Mouse (Mus musculus): Measurements from ENCODE around the gene Cnnm4. TPM values are rescaled to one million over a fixed set of nuclear protein-coding genes. Genes with fewer than 3 reads are reported as not detected.
A peak's percentile ranks its signal among the peaks of the same experiment; 100 is the strongest.

Gene Cnnm4
- polyA plus RNA-seq (2015; fragmentation: Nextera tagmentation; extraction: Ambion mirVana) = 8.7 and 9.3 TPM in 2 replicates

DNA sequence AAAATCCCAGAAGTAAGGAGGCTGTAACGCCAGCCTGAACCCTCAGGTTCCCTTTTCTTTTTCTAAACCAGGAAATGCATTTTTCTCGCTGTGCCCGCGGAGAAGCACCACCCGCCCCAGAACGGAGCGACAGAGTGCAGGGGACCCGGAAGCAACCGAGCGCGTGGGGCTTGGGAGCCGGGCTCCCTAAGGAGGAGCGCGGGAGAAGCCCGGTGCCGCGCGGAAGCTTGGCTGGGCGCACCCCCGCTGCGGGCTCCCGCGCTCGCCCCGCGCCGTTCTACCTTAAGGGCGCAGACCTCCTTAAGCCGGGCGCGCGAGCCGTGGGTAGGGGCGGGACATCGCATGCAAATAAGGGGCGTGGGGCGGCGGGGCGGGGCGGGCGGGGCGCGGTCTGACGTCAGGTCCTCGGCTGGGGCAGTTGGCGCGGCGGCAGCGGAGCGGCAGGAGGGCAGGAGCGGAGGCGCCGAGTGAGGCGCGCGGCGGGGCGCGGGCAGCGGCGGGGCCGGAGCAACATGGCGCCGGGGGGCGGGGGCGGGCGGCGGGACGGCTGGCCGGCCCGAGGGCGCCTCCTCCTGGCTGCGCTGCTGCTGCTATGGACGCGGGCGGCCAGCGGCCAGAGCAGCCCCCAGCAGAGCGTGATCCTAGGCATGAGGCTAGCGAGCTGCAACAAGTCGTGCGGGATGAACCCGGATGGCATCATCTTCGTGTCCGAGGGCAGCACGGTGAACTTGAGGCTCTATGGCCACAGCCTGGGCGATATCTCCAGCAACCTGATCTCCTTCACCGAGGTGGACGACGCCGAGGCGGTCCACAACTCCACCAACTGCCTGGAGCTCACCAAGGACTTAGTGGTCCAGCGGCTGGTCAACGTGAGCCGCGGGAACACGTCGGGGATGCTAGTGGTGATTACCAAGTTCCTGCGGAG lies at the start of gene Cnnm4:
TSS of gene Cnnm4 (plus strand) at position 440 of the 925 bp plus-strand sequence.
- peak within 1 kb of the TSS; percentile 78 for H3K4me2 ChIP-seq (replicated peaks; ENCODE audit: low read depth, low read length)
- WGBS = 2% methylated on average over 47 of the region's 98 CpGs
- peak within 1 kb of the TSS; percentile 50 for H3K9ac ChIP-seq (replicated peaks; ENCODE audit: low read depth)
- H3K9me3 ChIP-seq (ENCODE audit: low read length) = no peaks in the 10 kb centered on the region
- ATAC-seq (peak; percentile 94), DNase-seq (ENCODE audit: low spot score) (peak; percentile 95)
- H3K27me3 ChIP-seq (replicated peaks; ENCODE audit: insufficient read depth, low read length) = no peaks in the 10 kb centered on the region
- TF ChIP-seq CTCF (IDR thresholded peaks at IDR 0.05) (peak; percentile 64), EP300 (IDR thresholded peaks at IDR 0.05) (no peak)
- H3K4me1 ChIP-seq (ENCODE audit: insufficient read depth, low read depth, low read length) = peaks cover 27% of the 10 kb centered on the region
- H3K4me3 ChIP-seq (ENCODE audit: low read depth, low read length) = peak within 1 kb of the TSS; percentile 44
- H3K27ac ChIP-seq (ENCODE audit: low read length) = peak within 1 kb of the TSS; percentile 78
- no peaks in the 10 kb centered on the region for H3K36me3 ChIP-seq (ENCODE audit: insufficient read depth, low read length)

DNA sequence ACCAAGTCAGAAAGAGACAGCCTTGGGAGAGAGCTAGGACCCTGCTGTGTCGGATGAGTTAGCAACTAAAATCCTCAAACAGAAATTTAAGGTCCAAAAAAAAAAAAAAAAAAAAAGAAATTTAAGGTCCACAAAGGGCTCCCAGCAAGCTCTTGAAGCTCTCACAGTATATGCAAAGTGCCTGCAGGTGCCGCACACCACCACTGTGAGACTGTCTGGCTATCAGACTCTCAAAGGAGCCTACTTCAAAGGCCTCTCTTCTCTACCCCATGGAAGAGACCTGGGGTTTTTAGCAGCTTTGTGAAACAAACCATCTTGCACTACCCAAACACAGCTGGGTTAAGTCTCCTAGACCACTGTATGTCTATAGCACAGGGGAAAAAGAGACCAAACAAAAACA lies 41.9 kb upstream of the Cnnm4 start:
- H3K4me1 ChIP-seq (ENCODE audit: insufficient read depth, low read depth, low read length) = no peaks in the 10 kb centered on the region
- TF ChIP-seq EP300 (IDR thresholded peaks at IDR 0.05) (no peak), CTCF (IDR thresholded peaks at IDR 0.05) (no peak)
- ATAC-seq (no peak), DNase-seq (ENCODE audit: low spot score) (no peak)
- no peak overlapping the region for H3K4me3 ChIP-seq (ENCODE audit: low read depth, low read length)
- H3K4me2 ChIP-seq (replicated peaks; ENCODE audit: low read depth, low read length) = no peak overlapping the region
- H3K27ac ChIP-seq (ENCODE audit: low read length) = no peak overlapping the region
- 75% methylated on average over 2 of the region's 2 CpGs for WGBS
- no peaks in the 10 kb centered on the region for H3K9me3 ChIP-seq (ENCODE audit: low read length)
- H3K27me3 ChIP-seq (replicated peaks; ENCODE audit: insufficient read depth, low read length) = no peaks in the 10 kb centered on the region
- peaks cover 12% of the 10 kb centered on the region; the same call in 1 of the 2 replicates for H3K36me3 ChIP-seq (ENCODE audit: insufficient read depth, low read length)
- H3K9ac ChIP-seq (replicated peaks; ENCODE audit: low read depth) = no peak overlapping the region

GRCm38 (mm10) chr1:36432999-36433398 lies 38.4 kb upstream of the Cnnm4 start:
- H3K4me1 ChIP-seq (ENCODE audit: insufficient read depth, low read depth, low read length) = no peaks in the 10 kb centered on the region
- DNase-seq (ENCODE audit: low spot score) = peak; percentile 62
- no peak overlapping the region for H3K9ac ChIP-seq (replicated peaks; ENCODE audit: low read depth)
- H3K4me3 ChIP-seq (ENCODE audit: low read depth, low read length) = no peak overlapping the region
- H3K9me3 ChIP-seq (ENCODE audit: low read length) = no peaks in the 10 kb centered on the region
- no peak overlapping the region for H3K4me2 ChIP-seq (replicated peaks; ENCODE audit: low read depth, low read length)
- 48% methylated on average over 4 of the region's 4 CpGs for WGBS
- ATAC-seq = peak; percentile 94
- peak; percentile 63 for TF ChIP-seq EP300 (IDR thresholded peaks at IDR 0.05)
- no peak for TF ChIP-seq CTCF (IDR thresholded peaks at IDR 0.05)
- H3K36me3 ChIP-seq (ENCODE audit: insufficient read depth, low read length) = peaks cover 16% of the 10 kb centered on the region
- 0 out of 2 replicates have a peak overlapping the region, but pooled peaks have one; percentile 59 for H3K27ac ChIP-seq (ENCODE audit: low read length)
- no peaks in the 10 kb centered on the region for H3K27me3 ChIP-seq (replicated peaks; ENCODE audit: insufficient read depth, low read length)

GRCm38 (mm10) chr1:36433616-36434015 lies 37.8 kb upstream of the Cnnm4 start:
- Histone ChIP-seq H3K4me1 (ENCODE audit: insufficient read depth, low read depth, low read length) (no peaks in the 10 kb centered on the region), H3K9ac (replicated peaks; ENCODE audit: low read depth) (no peak overlapping the region), H3K27ac (ENCODE audit: low read length) (no peak overlapping the region), H3K9me3 (ENCODE audit: low read length) (no peaks in the 10 kb centered on the region), H3K36me3 (ENCODE audit: insufficient read depth, low read length) (peaks cover 22% of the 10 kb centered on the region), H3K4me3 (ENCODE audit: low read depth, low read length) (no peak overlapping the region), H3K4me2 (replicated peaks; ENCODE audit: low read depth, low read length) (no peak overlapping the region), H3K27me3 (replicated peaks; ENCODE audit: insufficient read depth, low read length) (no peaks in the 10 kb centered on the region)
- TF ChIP-seq EP300 (IDR thresholded peaks at IDR 0.05) = no peak
- no peak for TF ChIP-seq CTCF (IDR thresholded peaks at IDR 0.05)
- ATAC-seq = no peak
- no peak for DNase-seq (ENCODE audit: low spot score)
- 91% methylated on average over 3 of the region's 3 CpGs for WGBS

DNA sequence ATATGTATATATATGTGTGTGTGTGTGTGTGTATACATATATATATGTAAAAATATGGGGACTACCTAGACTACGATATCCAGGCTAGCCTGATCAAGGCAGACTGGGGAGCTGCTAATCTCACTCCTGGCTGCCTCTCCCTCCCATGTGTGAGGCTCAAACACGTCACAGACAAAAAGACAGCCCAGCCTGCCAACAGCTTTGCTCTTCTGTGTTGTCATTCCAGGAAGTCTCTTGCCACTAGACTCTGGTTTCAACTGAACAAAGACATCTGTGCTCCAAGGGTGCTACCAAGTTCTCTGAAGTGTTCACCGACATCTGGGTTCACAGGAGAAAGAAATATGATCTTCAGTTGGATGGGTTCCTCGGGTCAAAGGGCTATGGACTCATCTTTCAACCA lies 36.3 kb upstream of the Cnnm4 start:
- Histone ChIP-seq H3K27ac (ENCODE audit: low read length) (no peak overlapping the region), H3K4me2 (replicated peaks; ENCODE audit: low read depth, low read length) (no peak overlapping the region), H3K9me3 (ENCODE audit: low read length) (no peaks in the 10 kb centered on the region), H3K4me1 (ENCODE audit: insufficient read depth, low read depth, low read length) (no peaks in the 10 kb centered on the region), H3K4me3 (ENCODE audit: low read depth, low read length) (no peak overlapping the region), H3K36me3 (ENCODE audit: insufficient read depth, low read length) (peaks cover 30% of the 10 kb centered on the region), H3K27me3 (replicated peaks; ENCODE audit: insufficient read depth, low read length) (no peaks in the 10 kb centered on the region), H3K9ac (replicated peaks; ENCODE audit: low read depth) (no peak overlapping the region)
- peak; percentile 9 for DNase-seq (ENCODE audit: low spot score)
- TF ChIP-seq EP300 (IDR thresholded peaks at IDR 0.05) (no peak), CTCF (IDR thresholded peaks at IDR 0.05) (no peak)
- 68% methylated on average over 4 of the region's 4 CpGs for WGBS
- no peak for ATAC-seq

DNA sequence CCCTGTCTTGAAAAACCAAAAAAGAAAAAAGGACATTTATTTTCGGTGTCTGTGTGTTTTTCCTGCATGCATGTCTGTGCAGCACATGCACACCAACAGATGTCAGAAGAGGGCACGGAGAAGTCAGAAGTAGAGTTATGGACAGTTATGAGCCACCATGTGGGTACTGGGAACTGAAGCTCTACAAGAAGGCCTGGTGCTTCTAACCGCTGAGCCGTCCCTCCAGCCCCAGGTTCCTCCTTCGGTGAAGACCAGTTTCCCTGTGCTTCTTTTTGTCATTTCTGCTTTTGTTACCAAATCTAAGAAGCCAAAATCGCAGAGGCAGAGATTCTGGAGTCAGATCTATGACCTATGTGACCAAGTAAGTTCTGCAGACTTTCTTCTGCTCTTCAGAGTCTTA lies 34.9 kb upstream of the Cnnm4 start:
- Histone ChIP-seq H3K27ac (ENCODE audit: low read length) (no peak overlapping the region), H3K36me3 (ENCODE audit: insufficient read depth, low read length) (peaks cover 30% of the 10 kb centered on the region), H3K9ac (replicated peaks; ENCODE audit: low read depth) (no peak overlapping the region), H3K4me2 (replicated peaks; ENCODE audit: low read depth, low read length) (no peak overlapping the region), H3K27me3 (replicated peaks; ENCODE audit: insufficient read depth, low read length) (no peaks in the 10 kb centered on the region), H3K4me1 (ENCODE audit: insufficient read depth, low read depth, low read length) (no peaks in the 10 kb centered on the region), H3K9me3 (ENCODE audit: low read length) (no peaks in the 10 kb centered on the region), H3K4me3 (ENCODE audit: low read depth, low read length) (no peak overlapping the region)
- DNase-seq (ENCODE audit: low spot score) = no peak
- WGBS = 96% methylated on average over 6 of the region's 6 CpGs
- no peak for TF ChIP-seq CTCF (IDR thresholded peaks at IDR 0.05)
- no peak for TF ChIP-seq EP300 (IDR thresholded peaks at IDR 0.05)
- ATAC-seq = no peak

Data from lung, postnatal 0 days (tissue).